Mouse (Mus musculus) cerebellum, adult 2 months (tissue): ENCODE data around the gene Krt75.

Source experiments
- CTCF ChIP-seq: fragments of 200-500 bp; IDR thresholded peaks from 2 replicates; pipeline ENCODE4 v1.5.1; 2011; ENCODE audit warnings: low read depth, mild to moderate bottlenecking, control low read depth, low read length, moderate library complexity, borderline replicate concordance; ENCODE audit not compliant: insufficient read depth
- POLR2A ChIP-seq: fragments of 200-500 bp; IDR thresholded peaks from 2 replicates; pipeline ENCODE4 v1.6.1; 2011; ENCODE audit warnings: low read length, control low read depth, borderline replicate concordance; ENCODE audit not compliant: insufficient read depth

DNA sequence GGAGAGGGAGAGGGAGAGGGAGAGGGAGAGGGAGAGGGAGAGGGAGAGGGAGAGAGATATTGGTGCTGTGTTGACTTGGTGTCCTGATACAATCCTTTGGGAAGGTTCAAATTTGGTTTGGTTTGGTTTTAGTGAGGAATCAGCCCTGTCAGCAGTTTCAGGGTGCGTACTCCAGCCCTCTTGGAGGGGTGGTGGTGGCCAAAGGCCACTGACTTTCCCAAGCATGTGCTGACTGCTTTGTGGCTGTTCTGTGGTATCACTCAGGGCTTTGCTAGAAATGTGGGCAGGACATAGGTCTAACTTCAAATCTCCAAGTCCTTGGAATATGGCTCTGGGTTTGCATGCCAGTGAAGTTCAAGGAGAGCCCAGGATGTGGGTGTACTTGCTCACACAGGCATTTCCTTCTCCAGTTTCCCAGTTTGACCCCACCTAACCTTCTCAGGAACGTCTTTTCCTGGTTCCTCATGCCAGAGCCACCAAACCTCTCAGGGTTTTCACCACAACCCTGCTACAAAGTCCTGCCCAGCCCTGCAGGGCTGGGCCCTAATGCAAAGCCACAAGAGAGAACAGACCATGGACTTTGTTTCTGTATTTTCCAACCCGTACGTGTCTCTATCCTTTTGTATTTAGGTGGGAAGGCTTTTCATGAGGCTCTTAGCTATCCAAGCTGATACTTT, 51.0 kb downstream of the Krt75 start:
- TF ChIP-seq CTCF (no peak), POLR2A (no peak)
